Mouse (Mus musculus) 3134 (cell line): ENCODE results near the gene Akap14.

Experiments used
- DNase-seq: peaks from one replicate; pipeline ENCODE4 v3.0.0-alpha.2; 2011; ENCODE audit warnings: low spot score; ENCODE audit not compliant: insufficient read length; ENCODE audit errors: extremely low read depth

Akap14 gene

DNA sequence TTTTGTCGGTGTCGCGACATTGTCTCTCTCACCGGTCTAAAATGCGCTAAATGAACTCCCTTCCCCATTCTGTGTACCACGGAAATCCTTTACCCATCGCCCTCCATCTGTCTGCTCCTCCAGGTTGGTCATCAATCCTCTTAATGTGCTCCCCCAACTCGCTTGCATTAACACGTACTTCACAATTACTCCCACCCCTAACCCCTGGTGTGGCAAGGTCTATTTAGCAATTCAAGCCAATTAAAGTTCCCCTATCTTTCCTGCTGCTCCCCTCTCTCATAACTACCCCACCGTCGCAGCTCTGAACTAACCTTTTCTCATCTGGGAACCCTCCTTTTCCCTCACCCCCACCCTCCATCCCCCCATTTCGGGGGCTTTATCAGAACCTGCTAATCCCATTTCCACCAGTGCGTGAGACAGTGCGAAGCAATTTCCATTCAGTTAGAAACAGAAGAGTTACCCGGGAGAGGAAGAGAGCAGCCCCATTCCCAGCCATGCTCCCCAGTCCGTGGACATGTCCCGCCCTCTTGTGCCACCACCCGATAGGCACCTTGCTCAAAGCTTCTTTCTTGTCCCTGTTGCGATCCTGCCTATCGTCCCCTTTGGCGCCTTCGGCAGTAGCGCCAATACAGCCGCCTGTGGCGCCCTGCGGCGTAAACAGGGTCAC lies 59.0 kb downstream of the Akap14 start:
- DNase-seq = no peak

DNA sequence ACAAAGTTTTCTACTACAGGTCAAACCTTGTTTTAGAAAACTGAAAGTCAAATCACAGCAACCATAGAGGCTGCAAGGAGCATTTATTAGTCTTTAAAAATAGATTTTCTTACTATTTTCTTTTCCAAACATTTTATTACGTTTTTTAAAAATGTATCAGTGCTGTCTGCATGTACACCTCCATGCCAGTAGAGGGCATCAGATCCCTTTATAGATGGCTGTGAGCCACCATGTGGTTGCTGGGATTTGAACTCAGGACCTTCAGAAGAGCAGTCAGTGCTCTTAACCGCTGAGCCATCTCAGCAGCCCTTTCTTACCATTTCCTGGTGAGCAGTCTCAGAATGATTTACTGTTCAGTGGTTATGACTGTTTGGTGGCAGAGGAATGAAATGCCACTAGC lies 64.8 kb downstream of the Akap14 start:
- no peak for DNase-seq
